Mouse (Mus musculus): Measurements from ENCODE around the gene Cth.

DNA sequence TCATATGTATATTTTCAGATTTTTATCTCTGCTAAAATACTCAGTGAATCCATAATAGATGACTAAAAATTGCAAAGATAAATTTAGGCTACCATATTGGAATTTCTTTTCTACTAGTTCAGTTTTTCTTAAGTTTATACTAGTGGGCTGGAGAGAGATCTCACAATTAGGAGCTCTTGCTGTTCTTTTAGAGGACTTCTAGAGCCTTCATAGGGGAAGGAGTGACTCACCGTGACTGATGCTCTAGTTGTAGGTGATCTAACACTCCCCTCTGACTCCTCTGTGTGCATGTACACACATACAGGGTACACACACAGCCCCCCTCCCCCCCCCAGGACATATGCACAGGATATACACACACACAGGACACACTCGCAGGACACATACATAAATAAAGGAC is 46.3 kb upstream of the Cth start:
- TF ChIP-seq CTCF (IDR thresholded peaks at IDR 0.05; ENCODE audit: borderline replicate concordance, insufficient read depth, low read length) (no peak), POLR2A (IDR thresholded peaks at IDR 0.05; ENCODE audit: low read depth, low read length) (no peak)
